Mouse (Mus musculus) lung, postnatal 14 days (tissue): ENCODE results near the gene Abi3bp.
A peak's percentile ranks its signal among the peaks of the same experiment; 100 is the strongest.

Experiments used
- DNase-seq: peaks from one replicate; pipeline ENCODE4 v3.0.0; 2021

Abi3bp gene

DNA sequence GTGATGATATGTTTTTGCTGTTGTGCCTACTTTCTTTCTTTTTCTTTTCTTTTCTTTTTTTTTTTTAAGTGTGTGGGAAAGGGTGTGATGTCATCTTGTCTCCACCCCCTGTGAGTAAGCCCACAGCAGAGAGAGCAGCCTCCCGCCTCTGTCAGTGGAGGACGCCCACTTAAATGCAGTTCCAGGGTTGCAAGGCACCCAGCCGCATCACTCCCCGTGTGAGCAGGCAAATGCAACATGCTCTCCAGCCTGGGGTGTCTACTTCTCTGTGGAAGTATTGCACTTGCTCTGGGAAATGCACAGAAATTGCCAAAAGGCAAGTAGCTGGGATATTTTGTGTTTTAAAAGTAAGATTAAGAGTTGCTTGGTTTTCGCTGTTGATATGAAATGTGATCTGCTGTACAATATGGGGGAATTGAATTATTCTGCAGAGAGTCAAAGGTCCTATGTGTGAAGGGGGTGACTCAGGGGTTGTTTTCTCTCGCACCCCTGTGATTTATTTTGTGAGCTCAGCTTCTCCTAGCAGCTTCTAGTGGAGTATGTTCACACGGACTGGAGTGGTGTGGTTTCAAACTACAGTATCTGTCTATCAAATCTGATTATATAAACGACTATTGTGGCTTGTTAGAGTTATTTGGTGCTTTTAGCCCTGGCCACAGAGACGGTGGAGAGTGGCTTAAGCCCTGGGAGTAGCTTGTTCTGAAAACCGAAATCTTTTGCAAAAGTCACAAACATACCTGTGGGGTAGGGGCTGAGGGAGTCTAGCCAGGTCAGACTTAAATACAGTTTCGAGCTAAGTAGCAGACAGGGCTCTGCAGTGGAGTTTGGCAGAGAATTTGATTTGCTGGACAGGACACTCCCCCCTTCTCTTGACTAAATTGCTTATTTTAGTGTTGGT, at the start of gene Abi3bp:
Gene Abi3bp (plus strand): TSS at position 202 of the 898 bp plus-strand sequence.
- peak; percentile 41 for DNase-seq

DNA sequence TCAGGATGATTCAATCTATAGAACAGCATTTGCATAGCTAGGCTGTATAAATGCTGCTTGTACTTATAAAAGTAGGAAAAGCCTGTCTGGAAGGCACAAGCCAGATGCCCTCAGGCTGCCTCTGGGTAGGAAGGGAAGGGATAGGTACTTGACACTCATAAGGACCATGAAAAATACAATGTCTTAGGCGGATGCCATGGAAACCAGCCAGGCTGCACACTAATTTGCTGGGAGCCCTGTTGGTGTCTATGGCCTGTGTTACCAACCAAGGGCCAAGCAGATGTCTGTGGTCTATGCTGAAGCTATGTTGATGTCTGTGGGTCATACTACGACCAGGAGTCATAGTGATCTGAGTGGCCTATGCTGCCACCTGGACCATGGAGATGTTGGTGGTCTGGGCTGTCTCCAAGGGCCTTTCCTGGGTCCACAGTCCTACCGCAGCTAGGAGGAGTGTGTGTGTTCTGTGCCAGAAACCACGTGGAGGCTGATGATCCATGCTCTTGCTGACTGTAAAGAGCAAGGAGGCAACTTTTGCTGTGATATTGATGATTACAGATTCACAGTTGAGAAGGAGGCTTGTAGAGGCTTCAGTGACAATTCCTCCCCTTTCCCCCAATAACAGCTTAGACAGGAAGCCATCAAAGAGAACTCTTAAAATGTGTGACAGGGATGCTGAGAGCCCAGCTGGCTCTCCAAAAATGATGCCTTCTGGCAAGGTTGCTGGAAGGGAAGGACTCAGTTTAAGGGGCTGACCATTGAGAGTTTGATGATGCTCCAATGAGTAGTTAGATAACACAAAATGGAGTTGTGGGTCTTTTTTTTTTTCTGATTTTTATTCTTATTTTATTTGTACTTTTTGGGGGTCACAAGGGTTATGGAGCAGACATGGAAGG, 42.1 kb upstream of the Abi3bp start:
- DNase-seq = no peak

DNA sequence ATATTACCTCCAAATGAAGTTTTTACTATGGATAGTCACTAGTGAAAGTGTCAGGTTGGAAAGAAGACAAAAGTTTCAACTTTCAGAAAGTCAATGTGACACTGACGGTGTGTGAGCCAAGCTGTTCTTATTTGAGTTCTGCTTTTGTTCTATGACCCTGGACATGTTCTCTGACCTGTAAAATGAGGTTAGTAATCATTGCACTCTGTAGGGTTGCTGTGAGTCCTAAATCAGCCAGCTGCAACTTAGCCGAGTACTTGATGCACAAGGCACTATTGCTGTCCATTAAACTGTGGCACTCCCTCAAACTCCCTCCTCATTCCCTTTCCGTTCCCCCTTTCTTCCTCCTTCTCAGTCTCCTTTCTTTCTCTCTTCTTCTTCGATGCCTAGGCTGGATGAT, 37.4 kb upstream of the Abi3bp start:
- no peak for DNase-seq

- DNase-seq = no peak
Measured at GRCm38 (mm10) chr16:56441113-56441512, 36.6 kb upstream of the Abi3bp start.

GRCm38 (mm10) chr16:56441658-56442344, 35.9 kb upstream of the Abi3bp start:
- DNase-seq = no peak

DNA sequence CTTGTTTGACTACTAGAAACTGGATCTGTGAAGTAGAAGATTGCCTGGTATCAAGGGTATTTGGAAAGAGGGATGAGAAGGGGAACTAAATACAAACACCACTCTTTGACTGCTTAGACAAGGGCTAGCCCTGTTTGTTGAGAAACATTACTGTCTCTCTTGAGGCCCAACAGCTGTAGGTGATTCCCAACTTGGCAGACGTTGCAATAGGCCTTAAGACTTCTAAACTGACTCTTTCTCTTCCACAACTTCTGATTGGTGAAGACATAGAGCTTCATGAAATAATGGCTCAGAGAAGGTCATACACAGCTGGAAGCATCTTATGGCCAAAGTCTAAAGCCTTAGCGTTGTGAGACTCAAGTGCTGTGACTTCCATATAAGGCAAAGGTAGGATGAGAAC, 26.2 kb upstream of the Abi3bp start:
- DNase-seq = no peak

- no peak for DNase-seq
Measured at GRCm38 (mm10) chr16:56451923-56452322, 25.8 kb upstream of the Abi3bp start.

DNA sequence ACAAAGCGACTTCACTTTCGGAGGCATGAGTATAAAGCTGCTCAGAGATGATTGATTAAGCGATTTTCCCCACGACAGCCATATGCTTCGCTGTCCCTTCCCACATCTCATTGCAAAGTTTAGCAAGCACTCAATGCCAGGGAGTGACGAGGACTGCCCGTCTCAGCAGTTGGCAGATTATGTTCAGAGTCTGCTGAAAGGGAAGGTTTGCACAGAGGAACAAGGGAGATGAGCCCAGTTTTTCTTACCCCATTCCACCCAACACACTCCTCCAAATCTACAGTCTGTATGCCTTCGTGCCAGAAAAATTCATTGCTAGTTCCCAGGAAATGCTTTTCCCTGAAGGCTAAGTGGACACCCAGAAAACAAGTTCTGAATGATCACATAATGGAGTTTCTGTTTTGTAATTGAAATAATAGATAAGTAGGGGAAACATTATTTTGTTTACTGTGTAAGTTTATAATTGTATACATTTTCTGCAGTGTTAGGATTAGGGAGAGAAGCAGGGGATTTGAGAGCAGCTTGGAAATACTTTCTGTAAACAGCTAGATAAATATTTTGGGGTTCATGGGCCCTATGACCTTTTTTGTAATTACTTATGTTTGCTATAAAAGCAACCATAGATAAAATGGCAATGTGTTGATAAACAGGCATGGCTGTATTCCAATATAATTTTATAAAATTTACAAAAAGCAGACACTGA, 19.5 kb upstream of the Abi3bp start:
- no peak for DNase-seq

DNA sequence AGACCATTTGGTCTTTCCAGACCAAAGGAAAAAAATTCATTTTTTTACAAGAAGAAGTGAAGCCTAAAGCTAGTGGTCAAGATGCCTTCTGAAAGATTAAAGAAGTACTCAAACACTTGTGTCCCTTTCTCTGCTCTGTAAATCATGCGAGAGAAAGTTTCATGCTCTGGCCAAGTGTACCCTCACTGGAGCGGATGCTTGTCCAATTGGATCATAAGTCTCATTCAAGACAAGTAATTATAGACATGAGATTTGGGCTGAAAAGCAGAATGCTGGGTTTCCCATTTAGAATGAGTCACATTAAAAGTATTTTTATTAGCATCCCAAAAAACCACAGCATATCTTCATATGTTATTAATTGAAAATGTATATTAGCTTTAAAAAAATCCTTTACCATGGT, 4.5 kb upstream of the Abi3bp start:
- DNase-seq = no peak

- no peak for DNase-seq
Measured at GRCm38 (mm10) chr16:56475676-56476075, 2.0 kb upstream of the Abi3bp start.

DNA sequence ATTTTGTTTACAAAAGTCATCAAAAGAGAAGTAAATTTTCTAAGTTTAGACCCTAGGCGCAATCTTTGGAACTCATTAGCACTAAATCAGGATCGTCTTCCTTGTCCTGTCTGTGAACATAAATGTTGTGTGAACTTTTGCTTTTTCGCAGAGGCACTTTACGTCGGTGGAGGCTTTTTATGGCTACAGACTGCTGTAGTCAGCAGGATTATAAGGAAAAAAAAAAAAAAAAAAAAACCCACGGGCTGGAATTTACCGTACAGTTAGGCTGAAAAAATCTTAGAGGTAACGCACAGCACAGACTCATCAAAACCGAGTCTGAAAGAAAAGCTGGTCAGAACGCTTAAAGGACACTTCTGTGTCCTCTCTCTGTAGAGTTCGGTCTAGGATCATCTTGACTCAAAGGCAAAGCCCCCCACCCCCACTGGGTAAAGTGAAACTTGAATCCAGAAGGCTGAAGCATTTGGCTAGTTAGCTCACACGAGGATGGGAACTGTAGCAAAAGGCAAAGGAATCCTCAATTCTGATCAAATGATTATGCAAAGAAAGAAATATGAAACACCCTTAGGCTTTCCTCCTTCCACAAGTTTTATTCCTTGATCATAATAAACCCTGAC, 1.0 kb downstream of the Abi3bp start:
- DNase-seq = peak; percentile 37

GRCm38 (mm10) chr16:56483466-56483865, 5.8 kb downstream of the Abi3bp start:
- no peak for DNase-seq

- peak; percentile 67 for DNase-seq
Measured at GRCm38 (mm10) chr16:56486461-56486860, 8.8 kb downstream of the Abi3bp start.

GRCm38 (mm10) chr16:56490861-56491260, 13.2 kb downstream of the Abi3bp start:
- no peak for DNase-seq

DNA sequence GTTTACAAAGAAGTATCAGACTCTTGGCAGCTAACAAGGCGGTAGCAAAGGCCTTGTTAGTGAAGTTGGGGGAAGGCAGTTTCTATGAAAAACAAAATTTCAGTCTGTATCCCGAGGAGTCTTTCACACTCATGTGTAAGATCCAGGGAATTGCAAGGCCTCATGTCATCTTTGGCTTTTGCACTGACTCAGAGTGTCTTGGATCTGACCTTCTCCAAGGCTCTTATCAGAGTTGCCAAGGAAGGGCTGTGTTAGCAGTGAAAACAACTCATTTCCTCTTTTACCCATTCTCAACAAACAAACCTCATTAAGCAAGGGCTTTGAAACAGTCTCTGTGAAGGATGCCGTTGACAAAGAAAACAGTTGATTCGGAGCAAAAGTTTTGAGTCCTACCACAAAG, 17.6 kb downstream of the Abi3bp start:
- DNase-seq = peak; percentile 18

- DNase-seq = no peak
Measured at GRCm38 (mm10) chr16:56496743-56497142, 19.1 kb downstream of the Abi3bp start.

- no peak for DNase-seq
Measured at GRCm38 (mm10) chr16:56498680-56499079, 21.0 kb downstream of the Abi3bp start.

- DNase-seq = no peak
Measured at GRCm38 (mm10) chr16:56500441-56500840, 22.8 kb downstream of the Abi3bp start.

DNA sequence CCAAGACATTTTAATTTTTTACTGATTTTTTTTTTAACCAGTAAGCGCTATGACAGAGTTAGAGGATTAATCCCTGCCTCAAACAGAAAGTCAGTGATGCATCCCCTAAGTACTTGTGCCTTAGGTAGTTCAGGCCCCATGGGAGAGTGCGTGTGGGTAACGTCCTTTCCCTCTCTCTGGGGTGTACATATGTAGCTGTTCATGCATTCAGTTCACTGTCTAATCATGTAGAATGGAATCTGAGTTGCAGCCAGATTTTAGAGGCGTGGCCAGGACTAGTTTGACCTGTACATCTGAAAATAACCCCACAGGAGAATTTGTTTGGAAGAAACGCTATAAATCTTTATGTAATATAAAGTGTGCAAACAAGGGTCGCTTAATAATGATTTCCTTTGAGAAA, 23.4 kb downstream of the Abi3bp start:
- DNase-seq = no peak

GRCm38 (mm10) chr16:56501513-56501912, 23.8 kb downstream of the Abi3bp start:
- DNase-seq = peak; percentile 66

DNA sequence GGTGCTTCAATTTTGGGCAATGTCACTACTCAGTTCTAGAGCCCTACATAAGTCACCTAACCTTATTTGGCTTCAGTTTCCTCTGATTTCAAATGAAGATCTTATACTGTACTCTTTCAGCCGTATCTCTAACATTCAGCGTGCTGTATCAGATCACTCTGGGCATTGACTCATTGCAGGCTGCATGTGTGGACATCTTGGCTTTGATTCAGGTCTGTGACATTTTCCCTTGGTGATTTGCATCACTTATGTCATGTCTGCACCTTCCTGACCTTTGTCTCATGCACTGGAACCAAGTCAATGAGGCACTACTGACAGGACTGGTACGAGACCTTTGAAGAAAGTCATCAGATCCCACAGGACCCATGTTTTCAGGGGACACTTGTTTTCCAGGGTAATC, 24.5 kb downstream of the Abi3bp start:
- no peak for DNase-seq

- no peak for DNase-seq
Measured at GRCm38 (mm10) chr16:56503941-56504340, 26.3 kb downstream of the Abi3bp start.
